Mouse (Mus musculus) layer of hippocampus, postnatal 10 days (tissue): Measurements from ENCODE around the gene Tnfaip1. TPM values are rescaled to one million over a fixed set of nuclear protein-coding genes. Genes with fewer than 3 reads are reported as not detected.

Experiments
- DNase-seq, 2 experiments: peaks; one replicate each; pipeline ENCODE4 v3.0.0; 2021; ENCODE audit warnings: low spot score in 2 of 2
- total RNA-seq, 2 experiments: library from RNA; stranded (reverse); gene quantifications; 2 replicates each; pipeline ENCODE4 v1.2.3; 2021

Gene Tnfaip1
- total RNA-seq, 2 experiments from 2014 or later = 46.3 to 47.5 TPM

GRCm38 (mm10) chr11:78502909-78503650 is 33.1 kb downstream of the Tnfaip1 start, which contains the start of gene Sebox:
Gene Sebox, plus strand, starts transcription at chr11:78503447.
- DNase-seq = peak; percentile 43 to 55

GRCm38 (mm10) chr11:78501529-78501928 is 34.6 kb downstream of the Tnfaip1 start:
- no peak for DNase-seq

GRCm38 (mm10) chr11:78500623-78501202 is 35.4 kb downstream of the Tnfaip1 start:
- no peak for DNase-seq

GRCm38 (mm10) chr11:78499543-78499942 is 36.6 kb downstream of the Tnfaip1 start:
- no peak for DNase-seq

GRCm38 (mm10) chr11:78499004-78499403 is 37.1 kb downstream of the Tnfaip1 start, which contains the start of gene Vtn:
Gene Vtn, plus strand, starts transcription at chr11:78499091.
- no peak for DNase-seq

GRCm38 (mm10) chr11:78497544-78498522 is 38.3 kb downstream of the Tnfaip1 start, which contains the start of gene Sarm1:
Gene Sarm1, minus strand, starts transcription at chr11:78497754.
- peak; percentile 95 to 96 for DNase-seq

- peak; percentile 58 to 69 for DNase-seq
Measured at GRCm38 (mm10) chr11:78497071-78497541, 39.0 kb downstream of the Tnfaip1 start.

GRCm38 (mm10) chr11:78495904-78496303 is 40.2 kb downstream of the Tnfaip1 start:
- no peak for DNase-seq

- peak; percentile 55 to 65 for DNase-seq
Measured at GRCm38 (mm10) chr11:78490781-78491241, 45.3 kb downstream of the Tnfaip1 start.

GRCm38 (mm10) chr11:78488168-78488567 is 48.0 kb downstream of the Tnfaip1 start:
- DNase-seq = peak; percentile 91 to 93

- no peak for DNase-seq
Measured at GRCm38 (mm10) chr11:78483639-78484038, 52.5 kb downstream of the Tnfaip1 start.

- no peak for DNase-seq
Measured at GRCm38 (mm10) chr11:78475289-78475688, 60.8 kb downstream of the Tnfaip1 start.

Other genes with a start within 250 kb of the Tnfaip1 start
- 1 to 10 TPM in 1 of 2 experiments, under 1 TPM in 1; 0.47 to 1.8 TPM for gene BC030499, start 245.5 kb downstream of the Tnfaip1 start, total RNA-seq
- gene Spag5, start 234.8 kb downstream of the Tnfaip1 start, total RNA-seq = 1 to 10 TPM; 6.5 to 7.1 TPM
- gene Aldoc, start 213.4 kb downstream of the Tnfaip1 start, total RNA-seq = 100 to 1,000 TPM; 396 to 461 TPM
- gene Pigs, start 207.9 kb downstream of the Tnfaip1 start, total RNA-seq = 10 to 100 TPM; 75.0 to 75.9 TPM
- gene Unc119, start 192.8 kb downstream of the Tnfaip1 start, total RNA-seq = 10 to 100 TPM; 37.6 to 39.0 TPM
- gene Foxn1, start 149.8 kb downstream of the Tnfaip1 start, total RNA-seq = not detected
- not detected for gene Slc13a2, start 114.1 kb downstream of the Tnfaip1 start, total RNA-seq
- gene Slc46a1, start 70.6 kb downstream of the Tnfaip1 start, total RNA-seq = 10 to 100 TPM; 10.7 to 13.0 TPM
- gene Sarm1, start 38.6 kb downstream of the Tnfaip1 start, total RNA-seq = 10 to 100 TPM; 55.9 to 59.0 TPM
- gene Vtn, start 37.2 kb downstream of the Tnfaip1 start, total RNA-seq = 10 to 100 TPM; 65.7 to 66.3 TPM
- 1 to 10 TPM; 2.4 to 3.1 TPM for gene Sebox, start 32.9 kb downstream of the Tnfaip1 start, total RNA-seq
- gene Tmem199, start 24.2 kb downstream of the Tnfaip1 start, total RNA-seq = 10 to 100 TPM; 34.2 to 40.6 TPM
- gene Poldip2, start 24.1 kb downstream of the Tnfaip1 start, total RNA-seq = 100 to 1,000 TPM; 116 to 126 TPM
- gene Ift20, start within 50 bp of the Tnfaip1 start, total RNA-seq = 10 to 100 TPM; 74.0 to 76.6 TPM
- 10 to 100 TPM; 21.7 to 22.8 TPM for gene Tmem97, start 14.4 kb upstream of the Tnfaip1 start, total RNA-seq
- gene Nlk, start 161.0 kb upstream of the Tnfaip1 start, total RNA-seq = 10 to 100 TPM; 36.9 to 41.9 TPM
- gene Ccnq, start 215.4 kb upstream of the Tnfaip1 start, total RNA-seq = 10 to 100 TPM; 16.2 to 19.4 TPM